Mouse (Mus musculus): ENCODE measurements around the gene Ifngr1.

The Ifngr1 gene

DNA sequence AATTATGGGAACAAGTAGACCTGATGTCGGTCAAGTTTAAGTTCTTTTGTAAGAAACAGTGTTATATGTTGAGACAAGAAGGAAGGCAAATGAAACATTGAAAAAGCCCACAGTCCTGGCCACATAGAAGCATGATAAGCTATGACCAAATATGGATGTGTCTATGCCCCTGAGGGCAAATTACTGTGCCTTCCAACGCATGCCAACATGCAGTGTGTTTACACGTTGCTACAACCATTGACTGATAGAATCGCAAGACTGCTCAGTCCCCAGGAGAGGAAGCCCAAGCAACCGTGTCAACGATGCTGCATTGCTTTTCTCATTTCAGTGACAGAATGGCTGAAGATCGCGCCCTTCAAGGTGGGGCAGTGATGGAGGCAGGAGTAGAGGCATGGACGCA, 65.7 kb downstream of the Ifngr1 start:
- DNase-seq = no peak
